Mouse (Mus musculus) liver, embryonic 13.5 days (tissue): ENCODE data around the gene Fam221b. TPM values are rescaled to one million over a fixed set of nuclear protein-coding genes. Genes with fewer than 3 reads are reported as not detected.

Experiments used
- ATAC-seq: fragments of 200-750 bp; cut with Nextera tagmentation; 2 replicates; pipeline ENCODE4 v1.8.0; 2017; ENCODE audit warnings: low read depth, mild to moderate bottlenecking, moderate number of reproducible peaks, moderate library complexity
- DNase-seq: peaks from one replicate; pipeline ENCODE4 v3.0.0; 2022
- H3K27ac ChIP-seq: fragments of 300-500 bp; sonication (generic); 2 replicates; pipeline ENCODE4 v1.5.1; 2015; ENCODE audit warnings: moderate library complexity, mild to moderate bottlenecking, inconsistent platforms
- H3K27me3 ChIP-seq: fragments of 300-500 bp; sonication (generic); 2 replicates; pipeline ENCODE4 v1.6.1; 2015; ENCODE audit warnings: mild to moderate bottlenecking, inconsistent platforms
- H3K36me3 ChIP-seq: fragments of 300-500 bp; sonication (generic); 2 replicates; pipeline ENCODE4 v1.6.1; 2015; ENCODE audit warnings: mild to moderate bottlenecking, inconsistent platforms
- H3K4me1 ChIP-seq: fragments of 300-500 bp; sonication (generic); replicated peaks from 2 replicates; pipeline ENCODE4 v1.6.1; 2015; ENCODE audit warnings: inconsistent platforms
- H3K4me2 ChIP-seq: fragments of 300-500 bp; sonication (generic); 2 replicates; pipeline ENCODE4 v1.6.1; 2015; ENCODE audit warnings: inconsistent platforms, mild to moderate bottlenecking, moderate library complexity
- H3K4me3 ChIP-seq: fragments of 300-500 bp; sonication (generic); replicated peaks from 2 replicates; pipeline ENCODE4 v1.5.1; 2015; ENCODE audit warnings: mild to moderate bottlenecking, inconsistent platforms
- H3K9ac ChIP-seq: fragments of 300-500 bp; sonication (generic); 2 replicates; pipeline ENCODE4 v1.6.1; 2015; ENCODE audit warnings: mild to moderate bottlenecking, inconsistent platforms
- H3K9me3 ChIP-seq: fragments of 300-500 bp; sonication (generic); replicated peaks from 2 replicates; pipeline ENCODE4 v1.6.1; 2016; ENCODE audit warnings: inconsistent platforms
- WGBS: fragments of 180-500 bp; shearing (Covaris S2); methylation state at CpG from one replicate; pipeline ENCODE4 v1.1.7; 2015; ENCODE audit not compliant: insufficient replicate concordance; 5-methylcytosine and 5-hydroxymethylcytosine counted together
- polyA plus RNA-seq: library from polyadenylated mRNA; unstranded; fragments of >200 nt; fragmentation: Nextera tagmentation; extraction: Ambion mirVana; gene quantifications from 2 replicates; pipeline ENCODE4 v1.2.1, GENCODE M21; 2015

Gene Fam221b
- polyA plus RNA-seq, 1 experiment from 2014 or later, result 1.3 TPM

DNA sequence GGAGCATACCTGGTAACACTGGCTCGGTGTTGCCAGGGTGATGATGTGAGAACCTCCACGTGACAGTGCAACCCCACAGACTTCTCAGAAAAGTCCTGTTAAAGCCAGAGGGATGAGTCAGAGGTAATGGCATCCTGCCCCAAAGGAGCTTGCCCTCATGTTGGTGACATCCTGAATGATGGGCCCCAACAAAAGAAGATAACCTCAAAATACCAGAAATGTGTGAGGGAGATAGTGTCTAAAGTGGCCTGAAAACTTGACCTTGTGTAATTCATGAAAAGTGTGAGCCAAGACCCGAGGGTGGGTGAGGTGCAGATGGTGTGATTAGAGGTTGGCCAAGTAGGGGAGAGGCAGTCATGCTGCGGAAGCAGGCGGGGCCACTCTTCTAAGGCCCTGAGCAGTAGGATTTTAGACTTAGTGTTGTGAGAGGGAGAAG lies 24.9 kb upstream of the Fam221b start:
- peak; percentile 50 for ATAC-seq
- 17% methylated on average over 5 of the region's 5 CpGs for WGBS
- DNase-seq, result no peak
- Histone ChIP-seq H3K4me3 (no peak overlapping the region), H3K4me1 (peaks cover 35% of the 10 kb centered on the region), H3K27me3 (peaks cover 10% of the 10 kb centered on the region), H3K4me2 (no peak overlapping the region), H3K9ac (no peak overlapping the region), H3K27ac (no peak overlapping the region), H3K36me3 (no peaks in the 10 kb centered on the region), H3K9me3 (no peaks in the 10 kb centered on the region)

DNA sequence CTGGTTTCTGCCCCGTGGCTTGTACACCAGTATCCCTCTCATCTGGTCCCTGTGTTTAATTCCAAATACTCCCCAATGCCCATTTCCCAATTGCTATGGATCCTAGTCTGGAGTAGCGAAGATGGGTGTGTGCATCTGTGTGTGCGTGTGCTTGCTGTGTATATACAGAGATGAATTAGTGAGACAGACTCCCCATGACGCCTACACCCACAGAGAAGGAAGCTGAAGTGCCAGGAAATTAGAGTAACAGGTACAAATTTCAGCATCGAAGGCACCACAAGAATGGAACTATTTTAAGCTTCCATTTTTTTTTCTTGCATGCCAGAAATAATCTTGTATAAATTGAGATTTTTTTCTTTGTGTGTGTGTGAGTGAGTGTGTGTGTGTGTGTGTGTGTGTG lies 22.1 kb upstream of the Fam221b start:
- no peaks in the 10 kb centered on the region for H3K27me3 ChIP-seq
- no peak for ATAC-seq
- H3K4me1 ChIP-seq, result peaks cover 35% of the 10 kb centered on the region
- WGBS, result 62% methylated on average over 5 of the region's 5 CpGs
- H3K9me3 ChIP-seq, result no peaks in the 10 kb centered on the region
- no peak overlapping the region for H3K4me3 ChIP-seq
- H3K27ac ChIP-seq, result no peak overlapping the region
- no peak for DNase-seq
- no peaks in the 10 kb centered on the region for H3K36me3 ChIP-seq
- H3K9ac ChIP-seq, result no peak overlapping the region
- H3K4me2 ChIP-seq, result no peak overlapping the region

DNA sequence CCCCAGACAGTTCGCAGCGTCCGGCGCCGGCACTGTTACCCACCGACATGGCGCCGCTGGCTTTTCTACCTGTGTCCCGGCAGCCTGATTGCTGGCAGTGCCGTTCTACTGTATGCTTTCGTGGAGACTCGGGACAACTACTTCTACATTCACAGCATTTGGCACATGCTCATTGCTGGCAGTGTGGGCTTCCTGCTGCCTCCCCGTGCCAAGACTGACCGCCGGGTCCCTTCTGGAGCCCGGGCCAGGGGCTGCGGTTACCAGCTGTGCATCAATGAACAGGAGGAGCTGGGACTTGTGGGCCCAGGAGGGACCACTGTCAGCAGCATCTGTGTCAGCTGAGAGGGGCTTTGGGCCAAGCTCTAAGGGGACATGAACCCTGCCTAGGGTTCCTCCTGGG lies 21.1 kb upstream of the Fam221b start:
- H3K4me3 ChIP-seq, result no peak overlapping the region
- ATAC-seq (no peak), DNase-seq (no peak)
- H3K4me2 ChIP-seq, result no peak overlapping the region
- WGBS, result 83% methylated on average over 17 of the region's 17 CpGs
- no peak overlapping the region for H3K27ac ChIP-seq
- H3K9ac ChIP-seq, result no peak overlapping the region
- H3K27me3 ChIP-seq, result no peaks in the 10 kb centered on the region
- H3K4me1 ChIP-seq, result peaks cover 26% of the 10 kb centered on the region
- no peaks in the 10 kb centered on the region for H3K9me3 ChIP-seq
- H3K36me3 ChIP-seq, result no peaks in the 10 kb centered on the region

DNA sequence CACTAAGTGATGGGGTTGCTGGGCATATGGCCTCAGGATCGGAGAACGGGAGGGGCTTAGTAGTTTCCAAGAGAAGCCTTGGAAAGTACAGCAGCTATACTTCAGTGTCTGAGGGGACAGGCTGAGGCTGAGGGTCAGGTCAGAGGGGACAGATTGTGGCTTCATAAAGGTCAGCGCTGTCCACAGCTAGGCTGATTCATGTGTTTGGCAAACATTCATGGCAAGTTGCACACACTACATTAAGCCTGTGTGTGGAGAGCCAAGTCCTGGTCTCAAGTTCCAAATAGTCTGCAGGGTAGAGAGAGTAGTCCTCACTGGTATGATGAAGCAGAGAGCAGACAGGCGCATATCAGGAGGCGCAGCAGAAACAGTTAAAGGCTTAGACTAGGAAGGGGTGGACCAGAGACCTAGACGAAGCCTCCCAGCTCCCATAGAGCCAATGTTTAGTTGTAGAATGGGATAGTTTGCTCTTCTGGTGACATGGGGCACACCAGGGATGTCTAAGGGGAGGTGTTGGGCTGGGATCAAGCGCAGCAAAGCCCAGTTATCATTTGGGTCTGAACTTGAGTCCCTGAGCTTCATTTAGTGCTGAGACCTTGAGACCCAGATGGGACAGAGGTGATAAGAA lies 10.6 kb upstream of the Fam221b start:
- H3K27ac ChIP-seq, result no peak overlapping the region
- no peaks in the 10 kb centered on the region for H3K27me3 ChIP-seq
- WGBS, result 73% methylated on average over 7 of the region's 7 CpGs
- ATAC-seq (no peak), DNase-seq (no peak)
- no peaks in the 10 kb centered on the region for H3K9me3 ChIP-seq
- no peaks in the 10 kb centered on the region for H3K36me3 ChIP-seq
- H3K4me3 ChIP-seq, result no peak overlapping the region
- no peak overlapping the region for H3K9ac ChIP-seq
- no peak overlapping the region for H3K4me2 ChIP-seq
- no peaks in the 10 kb centered on the region; the same call in 1 of the 2 replicates for H3K4me1 ChIP-seq

DNA sequence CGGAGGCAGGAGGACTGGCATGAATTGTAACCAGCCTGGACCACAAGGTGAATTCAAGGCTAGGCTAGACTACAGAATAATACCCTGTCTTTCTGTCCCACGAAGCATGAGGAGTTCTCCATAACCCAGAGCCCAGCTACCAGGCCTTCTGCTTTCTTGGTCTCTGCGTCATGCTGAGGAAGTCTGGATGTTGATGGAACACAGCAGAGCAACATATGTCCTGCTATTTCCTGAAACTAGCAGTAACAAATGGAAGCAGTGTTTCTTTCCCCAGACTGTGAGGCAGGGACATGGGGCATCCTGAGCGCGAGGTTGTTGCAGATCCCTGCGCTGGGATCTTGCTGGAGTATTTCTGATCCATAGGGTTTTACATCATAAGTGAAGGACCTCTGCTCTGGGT lies 9.6 kb upstream of the Fam221b start:
- no peaks in the 10 kb centered on the region for H3K36me3 ChIP-seq
- no peak overlapping the region for H3K4me2 ChIP-seq
- H3K9me3 ChIP-seq, result no peaks in the 10 kb centered on the region
- no peak overlapping the region for H3K27ac ChIP-seq
- H3K27me3 ChIP-seq, result no peaks in the 10 kb centered on the region
- ATAC-seq (no peak), DNase-seq (no peak)
- no peaks in the 10 kb centered on the region; the same call in 1 of the 2 replicates for H3K4me1 ChIP-seq
- WGBS, result 80% methylated on average over 6 of the region's 6 CpGs
- no peak overlapping the region for H3K4me3 ChIP-seq
- H3K9ac ChIP-seq, result no peak overlapping the region

DNA sequence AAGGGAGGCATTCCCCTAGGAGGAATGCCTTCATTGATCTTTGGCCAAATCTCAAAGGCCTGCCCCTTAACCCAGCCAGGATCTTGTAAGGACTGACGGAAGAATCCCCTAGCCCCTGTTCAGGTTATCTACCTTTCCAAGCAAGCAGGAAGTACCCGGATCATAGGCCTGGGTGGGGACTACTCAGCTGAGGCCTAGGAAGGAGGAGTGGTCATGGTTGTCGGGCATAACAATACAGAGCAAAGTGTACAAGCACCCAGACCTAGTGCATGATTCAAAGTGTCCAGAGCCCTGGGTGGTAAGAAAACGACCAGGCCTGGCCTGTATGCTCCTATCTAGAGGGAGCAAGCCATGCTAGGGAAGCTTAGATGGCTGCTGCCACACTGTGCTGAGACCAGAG lies 6.7 kb upstream of the Fam221b start:
- Histone ChIP-seq H3K4me3 (no peak overlapping the region), H3K27ac (no peak overlapping the region), H3K9me3 (no peaks in the 10 kb centered on the region), H3K4me1 (no peaks in the 10 kb centered on the region; the same call in 1 of the 2 replicates), H3K9ac (no peak overlapping the region), H3K27me3 (peaks cover 4% of the 10 kb centered on the region; the same call in 1 of the 2 replicates), H3K4me2 (no peak overlapping the region), H3K36me3 (no peaks in the 10 kb centered on the region)
- ATAC-seq, result no peak
- DNase-seq, result no peak
- 49% methylated on average over 4 of the region's 4 CpGs for whole genome bisulfite sequencing

DNA sequence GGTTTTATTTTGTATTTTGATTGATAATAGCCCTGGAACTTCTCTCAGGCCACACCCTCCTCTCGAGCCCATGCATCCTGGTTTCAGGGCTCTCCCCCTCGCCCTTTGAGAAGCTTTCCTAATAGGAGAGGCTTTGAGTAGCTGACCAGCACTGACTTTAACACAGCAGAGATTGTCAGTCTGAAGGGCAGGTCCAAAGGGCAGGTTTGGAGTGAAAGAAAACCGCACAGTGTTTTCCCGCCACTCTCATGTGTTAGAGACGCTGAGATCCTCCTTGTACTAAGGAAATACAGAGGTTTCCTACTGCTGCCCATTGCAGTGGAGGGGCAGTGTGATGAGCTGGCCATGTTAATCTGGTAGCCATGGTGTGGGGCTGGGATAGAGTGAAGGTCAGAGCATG lies 6.0 kb upstream of the Fam221b start:
- Histone ChIP-seq H3K4me2 (no peak overlapping the region), H3K4me1 (peaks cover 2% of the 10 kb centered on the region), H3K27me3 (peaks cover 10% of the 10 kb centered on the region), H3K9ac (no peak overlapping the region), H3K9me3 (no peaks in the 10 kb centered on the region), H3K27ac (no peak overlapping the region), H3K36me3 (no peaks in the 10 kb centered on the region), H3K4me3 (no peak overlapping the region)
- no peak for ATAC-seq
- WGBS, result 57% methylated on average over 5 of the region's 5 CpGs
- no peak for DNase-seq

DNA sequence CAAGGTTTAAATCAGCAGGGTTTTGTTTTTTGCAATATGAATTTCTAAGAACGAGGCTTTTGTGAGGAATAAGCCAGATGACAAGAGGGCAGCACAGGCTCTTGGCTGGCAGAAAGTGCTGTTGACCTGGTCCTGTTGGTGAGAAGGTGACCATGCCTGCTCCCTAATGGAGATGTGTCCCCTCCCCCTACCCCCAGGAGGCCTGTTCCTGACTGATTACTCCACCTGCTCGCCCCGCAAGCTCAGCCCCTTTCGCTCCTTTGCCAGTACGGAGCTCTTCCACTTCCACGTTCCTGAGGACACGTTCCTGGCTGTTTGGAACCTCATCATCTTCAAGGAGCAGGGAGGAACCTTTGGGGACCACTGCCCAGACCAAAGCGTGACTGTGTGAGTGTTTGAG lies 4.8 kb upstream of the Fam221b start:
- peaks cover 11% of the 10 kb centered on the region for H3K4me1 ChIP-seq
- ATAC-seq (no peak), DNase-seq (no peak)
- no peak overlapping the region for H3K4me2 ChIP-seq
- WGBS, result 64% methylated on average over 8 of the region's 8 CpGs
- H3K27ac ChIP-seq, result no peak overlapping the region
- H3K27me3 ChIP-seq, result peaks cover 16% of the 10 kb centered on the region
- no peaks in the 10 kb centered on the region for H3K9me3 ChIP-seq
- H3K4me3 ChIP-seq, result no peak overlapping the region
- no peak overlapping the region for H3K9ac ChIP-seq
- no peaks in the 10 kb centered on the region for H3K36me3 ChIP-seq

DNA sequence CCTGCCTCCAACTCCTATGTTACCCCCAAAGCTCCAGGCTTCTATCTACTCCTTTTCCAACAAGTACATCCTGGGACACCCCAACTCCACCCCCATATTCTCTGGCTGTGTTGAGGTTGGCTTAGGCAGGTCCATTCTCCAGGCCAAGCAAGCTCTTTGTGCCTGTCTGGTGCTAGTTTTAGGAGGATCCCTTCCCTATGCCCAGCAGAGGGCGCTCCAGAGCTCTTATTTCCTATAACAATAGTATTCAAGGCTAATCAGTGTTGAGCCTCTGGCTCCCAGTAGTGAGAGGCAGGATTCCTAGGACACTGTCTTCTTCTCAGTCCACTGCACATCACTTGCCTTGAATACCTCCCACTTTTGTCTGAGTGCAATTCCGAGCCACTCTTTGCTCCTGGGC lies 3.1 kb upstream of the Fam221b start:
- ATAC-seq, result no peak
- Histone ChIP-seq H3K27ac (no peak overlapping the region), H3K36me3 (no peaks in the 10 kb centered on the region), H3K9me3 (no peaks in the 10 kb centered on the region), H3K4me3 (no peak overlapping the region), H3K4me2 (no peak overlapping the region), H3K9ac (no peak overlapping the region), H3K4me1 (peaks cover 19% of the 10 kb centered on the region), H3K27me3 (peaks cover 22% of the 10 kb centered on the region)
- peak; percentile 69 for DNase-seq
- WGBS, result 9% methylated on average over 2 of the region's 2 CpGs

DNA sequence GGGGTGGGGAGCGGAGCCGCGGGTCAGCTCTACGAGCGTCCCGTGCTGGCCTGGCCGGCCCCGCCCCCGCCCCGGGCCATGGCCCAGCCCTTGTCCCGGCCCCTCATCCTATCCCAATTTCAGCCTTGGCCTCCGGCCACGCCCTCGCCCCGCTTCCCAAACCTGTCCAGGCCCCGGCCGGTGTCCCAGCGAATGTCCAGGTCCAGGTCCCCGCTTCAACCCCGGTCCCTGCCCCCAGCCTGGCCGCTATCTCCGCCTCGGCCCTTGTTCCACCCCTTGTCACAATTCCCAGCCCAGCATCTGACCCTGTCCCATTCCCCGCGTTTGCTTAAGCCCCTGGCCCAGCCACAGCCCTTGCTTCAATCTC lies 466 bp upstream of the Fam221b start:
- H3K27me3 ChIP-seq, result peaks cover 49% of the 10 kb centered on the region

DNA sequence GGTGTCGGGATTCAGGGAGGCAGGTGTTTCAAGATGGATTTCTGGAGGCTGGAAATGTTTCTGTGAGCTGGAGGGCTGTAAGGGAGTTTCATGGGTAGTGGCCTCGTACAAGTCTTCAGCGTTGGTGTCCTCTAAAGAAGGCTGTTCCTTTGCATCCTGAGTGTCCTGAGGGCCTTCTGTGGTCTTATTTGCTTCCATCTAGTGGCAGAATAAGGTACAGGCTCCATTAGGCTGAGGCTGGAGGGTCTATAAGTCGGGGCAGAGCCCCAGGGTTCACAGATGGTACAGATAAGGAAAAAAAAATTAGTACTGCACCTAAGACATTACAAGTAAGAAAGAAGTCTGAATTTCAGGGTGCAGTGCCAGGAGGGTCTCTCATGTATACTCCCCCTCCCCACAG lies 2.5 kb downstream of the Fam221b start:
- no peak overlapping the region for H3K4me3 ChIP-seq
- H3K36me3 ChIP-seq, result no peaks in the 10 kb centered on the region
- H3K27ac ChIP-seq, result no peak overlapping the region
- H3K9me3 ChIP-seq, result no peaks in the 10 kb centered on the region
- no peak overlapping the region for H3K9ac ChIP-seq
- H3K27me3 ChIP-seq, result peaks cover 76% of the 10 kb centered on the region
- no peak overlapping the region for H3K4me2 ChIP-seq
- ATAC-seq, result no peak
- no peak for DNase-seq
- 12% methylated on average over 4 of the region's 4 CpGs for WGBS
- H3K4me1 ChIP-seq, result peaks cover 22% of the 10 kb centered on the region

More for the DNA sequence above, 466 bp upstream of the Fam221b start:
- H3K36me3 ChIP-seq, result no peaks in the 10 kb centered on the region
- ATAC-seq (peak; percentile 76), DNase-seq (peak; percentile 61)
- no peak overlapping the region for H3K27ac ChIP-seq
- H3K9me3 ChIP-seq, result no peaks in the 10 kb centered on the region
- under 1% methylated on average over 25 of the region's 25 CpGs for WGBS
- H3K4me1 ChIP-seq, result peaks cover 22% of the 10 kb centered on the region
- H3K9ac ChIP-seq, result peak overlapping the region; percentile 82
- H3K4me3 ChIP-seq, result peak overlapping the region; percentile 80
- peak overlapping the region; percentile 95 for H3K4me2 ChIP-seq

DNA sequence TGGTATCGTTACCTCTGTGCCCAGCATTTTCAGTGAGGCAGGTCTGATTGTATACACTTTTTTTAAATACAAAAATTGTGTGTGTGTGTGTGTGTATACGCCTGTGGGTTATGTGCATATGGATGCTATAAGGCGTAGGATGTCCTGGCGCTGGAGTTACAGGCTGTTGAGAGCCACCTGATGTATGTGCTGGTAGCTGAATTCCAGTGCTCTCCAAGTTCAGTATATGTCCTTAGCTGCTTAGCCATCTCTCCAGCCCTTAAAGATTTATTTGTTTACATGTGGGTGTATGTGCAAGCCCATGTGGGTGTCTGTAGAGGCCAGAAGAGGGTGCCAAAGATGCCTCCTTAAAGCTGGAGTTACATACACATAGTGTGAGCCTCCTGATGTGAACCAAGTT lies 11.8 kb downstream of the Fam221b start:
- peak overlapping the region; percentile 90 for H3K4me2 ChIP-seq
- H3K27me3 ChIP-seq, result peaks cover 37% of the 10 kb centered on the region
- WGBS, result 57% methylated on average over 4 of the region's 4 CpGs
- DNase-seq (no peak), ATAC-seq (no peak)
- H3K9ac ChIP-seq, result 0 out of 2 replicates have a peak overlapping the region, but pooled peaks have one; percentile 84
- H3K4me1 ChIP-seq, result peaks cover 33% of the 10 kb centered on the region
- no peaks in the 10 kb centered on the region for H3K36me3 ChIP-seq
- peak overlapping the region; percentile 86 for H3K4me3 ChIP-seq
- H3K9me3 ChIP-seq, result no peaks in the 10 kb centered on the region
- H3K27ac ChIP-seq, result no peak overlapping the region
